Mouse (Mus musculus) kidney, adult 2 months (tissue): Measurements from ENCODE around the gene Bcas3.

Source experiments
- CTCF ChIP-seq: fragments of 200-500 bp; conservative IDR thresholded peaks from 2 replicates; pipeline ENCODE4 v1.5.1; 2011; ENCODE audit warnings: low read depth, mild to moderate bottlenecking, control low read depth, low read length, moderate library complexity, mixed read lengths; ENCODE audit not compliant: insufficient read depth, insufficient read length
- POLR2A ChIP-seq: fragments of 200-500 bp; IDR thresholded peaks from one replicate; pipeline ENCODE4 v1.6.1; 2011; ENCODE audit warnings: low read depth, low read length, control low read depth

GRCm38 (mm10) chr11:85353819-85354218 is 852 bp downstream of the Bcas3 start:
- TF ChIP-seq CTCF (no peak), POLR2A (no peak)
